Mouse (Mus musculus): ENCODE data around the gene Pitpnm3.

DNA sequence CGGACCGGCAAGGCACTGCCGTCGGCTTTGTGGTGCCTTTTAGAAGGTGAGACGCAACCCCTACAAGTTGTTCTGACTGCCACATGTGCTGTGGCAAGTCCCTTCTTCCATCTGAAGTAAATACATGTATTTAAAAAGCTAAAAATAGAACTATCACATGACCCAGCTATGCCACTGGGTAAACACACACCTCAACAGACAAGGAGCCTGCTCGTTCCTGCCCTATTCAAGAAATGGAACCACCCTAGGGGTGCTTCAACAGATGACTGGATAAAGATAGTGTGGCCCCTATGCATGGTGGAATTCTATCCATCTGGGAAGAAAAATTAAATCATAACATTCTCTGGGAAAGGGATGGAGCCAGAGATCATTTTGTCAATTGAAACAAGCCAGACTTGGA is 112.8 kb downstream of the Pitpnm3 start:
- TF ChIP-seq POLR2A (IDR thresholded peaks at IDR 0.05; ENCODE audit: borderline replicate concordance, insufficient read depth, low read length) (no peak), CTCF (IDR thresholded peaks at IDR 0.05; ENCODE audit: borderline replicate concordance, insufficient read depth, low read depth, low read length) (no peak)

Data from cerebellum, adult 2 months (tissue).